Comparison of ENCODE assay signal across 23 mouse cellular contexts in the genomic region with DNA sequence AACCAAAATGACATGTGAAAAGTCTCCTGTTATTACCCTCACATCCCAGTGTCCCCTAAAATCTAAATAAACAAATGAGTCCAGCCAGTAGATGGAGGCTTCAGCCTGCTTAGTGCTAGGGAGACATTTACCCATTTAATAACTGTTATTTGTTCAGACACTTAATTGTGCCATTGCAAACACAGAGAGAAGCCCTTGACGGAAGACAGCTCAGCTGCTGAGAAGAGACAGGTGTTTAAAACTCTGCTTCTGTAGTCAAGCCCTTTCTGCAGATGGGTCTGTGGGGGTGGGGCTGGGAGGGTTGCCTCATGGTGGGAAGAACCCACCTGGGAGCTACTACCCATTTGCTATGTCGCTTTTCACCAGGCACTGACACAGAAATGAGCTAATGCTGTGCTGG.
DNase-seq lines count a peak whose midpoint lies in the region; ATAC-seq and TF ChIP-seq lines count a peak whose summit lies in the region.
"Had no signal": no experiment of that assay in that cellular context is flagged by ENCODE, and none has a peak within 500 bp of the region (broad histone marks: within the 10 kb centered on the region; RNA-seq: fewer than 3 reads in every experiment).

No protein-coding gene starts in this region.

- no peak overlapping the region for H3K4me2 ChIP-seq in forebrain, embryonic 13.5 days
- no peak overlapping the region for H3K4me2 ChIP-seq in forebrain, embryonic 11.5 days (ENCODE audit: low read depth, low read length, severe bottlenecking)
- no peak overlapping the region for H3K4me2 ChIP-seq in hindbrain, postnatal 0 days (ENCODE audit: low read depth, low read length)
- H3K4me2 ChIP-seq in hindbrain, embryonic 11.5 days (replicated peaks; ENCODE audit: low read depth, low read length) = no peak overlapping the region
- H3K4me2 ChIP-seq in midbrain, embryonic 16.5 days (ENCODE audit: low read length) = no peak overlapping the region
- no peak overlapping the region for H3K4me2 ChIP-seq in midbrain, embryonic 11.5 days
- H3K4me2 ChIP-seq in midbrain, postnatal 0 days (ENCODE audit: low read depth, low read length, poor library complexity, severe bottlenecking) = no peak overlapping the region
- H3K4me2 ChIP-seq: embryonic facial prominence, embryonic 13.5 days; heart, embryonic 11.5 days; heart, embryonic 15.5 days had no signal

- TF ChIP-seq CTCF in hindbrain, postnatal 0 days (IDR thresholded peaks at IDR 0.05; ENCODE audit: low read depth) = 0 out of 2 replicates have a peak, but pooled peaks have one; percentile 16
- TF ChIP-seq CTCF in midbrain, postnatal 0 days (IDR thresholded peaks at IDR 0.05) = peak; percentile 46

- H3K9me3 ChIP-seq in forebrain, embryonic 13.5 days (replicated peaks) = no peaks in the 10 kb centered on the region
- no peaks in the 10 kb centered on the region for H3K9me3 ChIP-seq in forebrain, embryonic 11.5 days (ENCODE audit: control insufficient read depth, low read length)
- H3K9me3 ChIP-seq in hindbrain, postnatal 0 days (ENCODE audit: low read length) = no peaks in the 10 kb centered on the region
- H3K9me3 ChIP-seq in hindbrain, embryonic 11.5 days (ENCODE audit: control insufficient read depth, low read length) = no peaks in the 10 kb centered on the region
- no peaks in the 10 kb centered on the region for H3K9me3 ChIP-seq in midbrain, embryonic 16.5 days (replicated peaks; ENCODE audit: control insufficient read depth, low read length, poor library complexity, severe bottlenecking)
- H3K9me3 ChIP-seq in midbrain, embryonic 11.5 days (ENCODE audit: control insufficient read depth, low read length) = no peaks in the 10 kb centered on the region
- no peaks in the 10 kb centered on the region for H3K9me3 ChIP-seq in midbrain, postnatal 0 days (ENCODE audit: low read length)
- H3K9me3 ChIP-seq: embryonic facial prominence, embryonic 13.5 days; heart, embryonic 15.5 days had no signal

- 35% methylated on average over 2 of the region's 2 CpGs for WGBS in forebrain, embryonic 13.5 days
- 36% methylated on average over 2 of the region's 2 CpGs for WGBS in forebrain, embryonic 11.5 days
- WGBS in hindbrain, postnatal 0 days = 43% methylated on average over 2 of the region's 2 CpGs
- 62% methylated on average over 2 of the region's 2 CpGs for WGBS in hindbrain, embryonic 11.5 days
- 33% methylated on average over 2 of the region's 2 CpGs for WGBS in midbrain, embryonic 16.5 days
- 63% methylated on average over 2 of the region's 2 CpGs for WGBS in midbrain, embryonic 11.5 days
- 40% methylated on average over 2 of the region's 2 CpGs for WGBS in midbrain, postnatal 0 days

- no peak for ATAC-seq in forebrain, embryonic 13.5 days
- no peak for ATAC-seq in forebrain, embryonic 11.5 days (replicated peaks; ENCODE audit: low FRiP score)
- ATAC-seq in hindbrain, postnatal 0 days = no peak
- ATAC-seq in hindbrain, embryonic 11.5 days (ENCODE audit: low FRiP score) = no peak
- no peak for ATAC-seq in midbrain, embryonic 16.5 days
- ATAC-seq in midbrain, embryonic 11.5 days (ENCODE audit: low FRiP score) = no peak
- ATAC-seq in midbrain, postnatal 0 days (ENCODE audit: low FRiP score) = no peak
- ATAC-seq: CD4-positive, CD25-positive, alpha-beta regulatory T cell, adult 4 months; hindbrain, embryonic 16.5 days had no signal

- H3K4me3 ChIP-seq in forebrain, embryonic 13.5 days = no peak overlapping the region
- no peak overlapping the region for H3K4me3 ChIP-seq in forebrain, embryonic 11.5 days (ENCODE audit: low read depth, low read length)
- no peak overlapping the region for H3K4me3 ChIP-seq in hindbrain, postnatal 0 days (ENCODE audit: low read length)
- H3K4me3 ChIP-seq in hindbrain, embryonic 11.5 days (ENCODE audit: low read depth, low read length) = no peak overlapping the region
- H3K4me3 ChIP-seq in midbrain, embryonic 16.5 days (ENCODE audit: low read depth, low read length) = no peak overlapping the region
- H3K4me3 ChIP-seq in midbrain, embryonic 11.5 days (ENCODE audit: low read depth, low read length) = no peak overlapping the region
- H3K4me3 ChIP-seq in midbrain, postnatal 0 days (ENCODE audit: low read depth, low read length) = no peak overlapping the region
- H3K4me3 ChIP-seq: embryonic facial prominence, embryonic 13.5 days; heart, embryonic 15.5 days had no signal

- no peak overlapping the region for H3K9ac ChIP-seq in forebrain, embryonic 13.5 days
- no peak overlapping the region for H3K9ac ChIP-seq in forebrain, embryonic 11.5 days (ENCODE audit: low read length)
- H3K9ac ChIP-seq in hindbrain, postnatal 0 days (replicated peaks; ENCODE audit: low read length) = no peak overlapping the region
- H3K9ac ChIP-seq in hindbrain, embryonic 11.5 days (ENCODE audit: low read depth, low read length) = no peak overlapping the region
- H3K9ac ChIP-seq in midbrain, embryonic 16.5 days (ENCODE audit: low read depth, low read length) = no peak overlapping the region
- no peak overlapping the region for H3K9ac ChIP-seq in midbrain, embryonic 11.5 days (ENCODE audit: low read length)
- H3K9ac ChIP-seq in midbrain, postnatal 0 days (replicated peaks; ENCODE audit: low read length, poor library complexity, severe bottlenecking) = no peak overlapping the region
- H3K9ac ChIP-seq: embryonic facial prominence, embryonic 13.5 days; heart, embryonic 15.5 days had no signal

- H3K4me1 ChIP-seq in forebrain, embryonic 13.5 days = peaks cover 24% of the 10 kb centered on the region
- H3K4me1 ChIP-seq in forebrain, embryonic 11.5 days (replicated peaks; ENCODE audit: control insufficient read depth, insufficient read depth, low read length) = peaks cover 2% of the 10 kb centered on the region; the same call in 1 of the 2 replicates
- peaks cover 12% of the 10 kb centered on the region; the same call in 1 of the 2 replicates for H3K4me1 ChIP-seq in hindbrain, postnatal 0 days (ENCODE audit: insufficient read depth, low read length)
- H3K4me1 ChIP-seq in hindbrain, embryonic 11.5 days (replicated peaks; ENCODE audit: control insufficient read depth, insufficient read depth, low read length) = no peaks in the 10 kb centered on the region
- peaks cover 9% of the 10 kb centered on the region for H3K4me1 ChIP-seq in midbrain, embryonic 16.5 days (ENCODE audit: control insufficient read depth, insufficient read depth, low read length)
- H3K4me1 ChIP-seq in midbrain, embryonic 11.5 days (ENCODE audit: control insufficient read depth, insufficient read depth, low read length) = peaks cover 9% of the 10 kb centered on the region; the same call in 1 of the 2 replicates
- H3K4me1 ChIP-seq in midbrain, postnatal 0 days (ENCODE audit: insufficient read depth, low read length) = no peaks in the 10 kb centered on the region
- H3K4me1 ChIP-seq: embryonic facial prominence, embryonic 13.5 days; heart, embryonic 15.5 days had no signal

- H3K27ac ChIP-seq in forebrain, embryonic 13.5 days = peak overlapping the region; percentile 40; the same call in 1 of the 2 replicates
- H3K27ac ChIP-seq in forebrain, embryonic 11.5 days (ENCODE audit: low read depth, low read length) = no peak overlapping the region
- H3K27ac ChIP-seq in hindbrain, postnatal 0 days = no peak overlapping the region
- no peak overlapping the region for H3K27ac ChIP-seq in hindbrain, embryonic 11.5 days (ENCODE audit: low read depth, low read length)
- H3K27ac ChIP-seq in midbrain, embryonic 16.5 days (ENCODE audit: low read length) = peak overlapping the region; percentile 25; the same call in 1 of the 2 replicates
- no peak overlapping the region for H3K27ac ChIP-seq in midbrain, embryonic 11.5 days (ENCODE audit: low read depth, low read length)
- no peak overlapping the region for H3K27ac ChIP-seq in midbrain, postnatal 0 days (ENCODE audit: low read depth, low read length)
- H3K27ac ChIP-seq: embryonic facial prominence, embryonic 13.5 days; heart, embryonic 15.5 days had no signal

- H3K36me3 ChIP-seq in forebrain, embryonic 13.5 days (ENCODE audit: poor library complexity, severe bottlenecking) = no peaks in the 10 kb centered on the region
- no peaks in the 10 kb centered on the region for H3K36me3 ChIP-seq in forebrain, embryonic 11.5 days (ENCODE audit: control insufficient read depth, insufficient read depth, low read length)
- no peaks in the 10 kb centered on the region for H3K36me3 ChIP-seq in hindbrain, postnatal 0 days (ENCODE audit: insufficient read depth, low read length)
- H3K36me3 ChIP-seq in hindbrain, embryonic 11.5 days (ENCODE audit: control insufficient read depth, insufficient read depth, low read length) = no peaks in the 10 kb centered on the region
- H3K36me3 ChIP-seq in midbrain, embryonic 16.5 days (ENCODE audit: control insufficient read depth, insufficient read depth, low read length) = no peaks in the 10 kb centered on the region
- no peaks in the 10 kb centered on the region for H3K36me3 ChIP-seq in midbrain, embryonic 11.5 days (ENCODE audit: control insufficient read depth, insufficient read depth, low read length)
- no peaks in the 10 kb centered on the region for H3K36me3 ChIP-seq in midbrain, postnatal 0 days (ENCODE audit: insufficient read depth, low read length)
- H3K36me3 ChIP-seq: embryonic facial prominence, embryonic 13.5 days; G1E; heart, embryonic 15.5 days had no signal

- no peaks in the 10 kb centered on the region for H3K27me3 ChIP-seq in forebrain, embryonic 13.5 days
- H3K27me3 ChIP-seq in forebrain, embryonic 11.5 days (ENCODE audit: control insufficient read depth, insufficient read depth, low read length) = no peaks in the 10 kb centered on the region
- H3K27me3 ChIP-seq in hindbrain, postnatal 0 days (ENCODE audit: insufficient read depth, low read length) = no peaks in the 10 kb centered on the region
- H3K27me3 ChIP-seq in hindbrain, embryonic 11.5 days (ENCODE audit: control insufficient read depth, insufficient read depth, low read length) = no peaks in the 10 kb centered on the region
- no peaks in the 10 kb centered on the region for H3K27me3 ChIP-seq in midbrain, embryonic 16.5 days (ENCODE audit: control insufficient read depth, insufficient read depth, low read depth, low read length)
- no peaks in the 10 kb centered on the region for H3K27me3 ChIP-seq in midbrain, embryonic 11.5 days (ENCODE audit: control insufficient read depth, insufficient read depth, low read length)
- no peaks in the 10 kb centered on the region for H3K27me3 ChIP-seq in midbrain, postnatal 0 days (ENCODE audit: insufficient read depth, low read length)
- H3K27me3 ChIP-seq: embryonic facial prominence, embryonic 13.5 days; heart, embryonic 15.5 days had no signal

- no peak for DNase-seq in forebrain, embryonic 11.5 days (ENCODE audit: low spot score)
- no peak for DNase-seq in hindbrain, postnatal 0 days (ENCODE audit: low spot score)
- DNase-seq in hindbrain, embryonic 11.5 days (ENCODE audit: low spot score) = no peak
- DNase-seq in midbrain, embryonic 11.5 days (ENCODE audit: low spot score, missing footprints) = no peak
- no peak for DNase-seq in midbrain, postnatal 0 days (ENCODE audit: low spot score)
- DNase-seq in retina, postnatal 1 day = no peak
- DNase-seq: adrenal gland, adult 8-10 months; adrenal gland, postnatal 36 days; B cell, adult 2 months; cerebellum, adult 11-12 months; cerebellum, adult 9-11 months; cerebellum, postnatal 36 days; gastrocnemius, postnatal 10 days; heart, adult 18-20 months; heart, postnatal 14 days had no signal

Comparison
In these comparisons a context has a peak if more than half of its experiments do, and no peak if none do; other contexts are left out.
1. H3K27ac ChIP-seq: peak in forebrain, embryonic 13.5 days (single experiment) and midbrain, embryonic 16.5 days (single experiment); none in forebrain, embryonic 11.5 days (single experiment), hindbrain, postnatal 0 days (single experiment), hindbrain, embryonic 11.5 days (single experiment), midbrain, embryonic 11.5 days (single experiment) and midbrain, postnatal 0 days (single experiment).